Comparison of ENCODE assay signal across 18 mouse cellular contexts in the genomic region with DNA sequence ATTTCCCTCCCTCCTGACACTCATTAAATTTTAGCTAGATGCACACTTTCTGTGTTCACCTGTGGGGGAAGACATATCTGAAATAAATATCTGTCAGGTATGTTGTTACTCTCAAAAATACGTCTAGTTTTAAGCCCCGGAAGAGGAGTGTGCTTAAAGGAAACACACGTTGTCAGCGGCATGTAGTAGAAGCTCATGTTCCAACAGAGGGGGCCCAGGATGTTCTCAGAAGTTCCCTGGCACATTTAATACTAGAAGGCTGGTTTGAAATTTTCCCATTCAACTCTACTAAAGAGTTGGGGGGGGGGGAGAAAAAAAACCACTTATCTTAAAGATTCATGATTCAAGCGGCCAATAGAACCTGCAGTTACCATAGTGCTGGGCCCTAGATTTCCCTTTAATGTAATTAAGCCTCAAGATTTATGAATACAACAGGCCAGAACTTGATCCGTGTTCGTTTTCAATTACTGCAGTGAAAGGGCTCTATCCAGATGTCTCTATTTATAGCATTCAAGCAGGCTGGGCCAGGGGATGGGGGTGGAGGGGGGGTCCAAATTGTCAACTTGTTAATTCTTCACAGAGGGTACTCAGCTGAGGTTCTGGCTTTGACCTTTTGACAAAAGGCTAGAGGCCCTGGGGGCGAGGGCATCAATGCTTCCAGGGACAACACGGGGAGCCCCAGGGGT. TPM values are rescaled to one million over a fixed set of nuclear protein-coding genes. Genes with fewer than 3 reads are reported as not detected.
DNase-seq lines count a peak whose midpoint lies in the region; ATAC-seq and TF ChIP-seq lines count a peak whose summit lies in the region.
"Had no signal": no experiment of that assay in that cellular context is flagged by ENCODE, and none has a peak within 500 bp of the region (broad histone marks: within the 10 kb centered on the region; RNA-seq: fewer than 3 reads in every experiment).

No protein-coding gene starts in this region.

- no peaks in the 10 kb centered on the region for H3K4me1 ChIP-seq in kidney, postnatal 0 days (replicated peaks; ENCODE audit: insufficient read depth, low read length)
- peaks cover 40% of the 10 kb centered on the region for H3K4me1 ChIP-seq in forebrain, embryonic 12.5 days
- H3K4me1 ChIP-seq in limb, embryonic 14.5 days (ENCODE audit: control insufficient read depth, insufficient read depth, low read length) = peaks cover 14% of the 10 kb centered on the region
- H3K4me1 ChIP-seq: stomach, embryonic 15.5 days had no signal

- H3K9ac ChIP-seq in kidney, postnatal 0 days (ENCODE audit: low read depth, low read length) = no peak overlapping the region
- H3K9ac ChIP-seq in forebrain, embryonic 12.5 days = no peak overlapping the region
- H3K9ac ChIP-seq in limb, embryonic 14.5 days (ENCODE audit: low read depth, low read length, severe bottlenecking) = no peak overlapping the region
- H3K9ac ChIP-seq: stomach, embryonic 15.5 days had no signal

- TF ChIP-seq POLR2A in limb, embryonic 14.5 days (IDR thresholded peaks at IDR 0.05; ENCODE audit: borderline replicate concordance, extremely low read depth, insufficient read depth, insufficient read length) = no peak

- H3K27ac ChIP-seq in kidney, postnatal 0 days = no peak overlapping the region
- peak overlapping the region; percentile 57 for H3K27ac ChIP-seq in forebrain, embryonic 12.5 days
- H3K27ac ChIP-seq in limb, embryonic 14.5 days (replicated peaks; ENCODE audit: low read depth, low read length) = no peak overlapping the region
- H3K27ac ChIP-seq: stomach, embryonic 15.5 days had no signal

- ATAC-seq in kidney, postnatal 0 days (replicated peaks; ENCODE audit: low FRiP score, low read depth) = no peak; the same call in 1 of the 2 replicates
- ATAC-seq in forebrain, embryonic 12.5 days (ENCODE audit: low FRiP score) = peak; percentile 85
- ATAC-seq in limb, embryonic 14.5 days (ENCODE audit: low FRiP score, low read depth) = 0 out of 2 replicates have a peak, but pooled peaks have one; percentile 37
- ATAC-seq: CD4-positive, CD25-positive, alpha-beta regulatory T cell, adult 4 months had no signal

- peak; percentile 70 for DNase-seq in kidney, postnatal 0 days (ENCODE audit: low spot score)
- no peak for DNase-seq in kidney, adult 8-10 months
- peak; percentile 43 for DNase-seq in limb, embryonic 14.5 days (ENCODE audit: low spot score)
- DNase-seq in retina, embryonic 14.5 days (ENCODE audit: low spot score) = peak; percentile 79
- DNase-seq in urinary bladder, adult 18-20 months (ENCODE audit: low spot score in 2 of 2) = no peak
- no peak for DNase-seq in gastrocnemius, postnatal 4 days (ENCODE audit: low spot score in 2 of 2)
- DNase-seq in left cerebral cortex, adult 11 months (ENCODE audit: low spot score) = no peak
- DNase-seq: adrenal gland, postnatal 14 days; cerebellum, adult 9-10 months; kidney, adult 18-20 months; layer of hippocampus, postnatal 36 days had no signal

- H3K9me3 ChIP-seq in kidney, postnatal 0 days (replicated peaks; ENCODE audit: low read length) = no peaks in the 10 kb centered on the region
- no peaks in the 10 kb centered on the region for H3K9me3 ChIP-seq in forebrain, embryonic 12.5 days
- no peaks in the 10 kb centered on the region for H3K9me3 ChIP-seq in limb, embryonic 14.5 days (ENCODE audit: control insufficient read depth, low read length)
- H3K9me3 ChIP-seq: stomach, embryonic 15.5 days had no signal

- WGBS in kidney, postnatal 0 days = 13% methylated on average over 9 of the region's 9 CpGs
- 3% methylated on average over 9 of the region's 9 CpGs for WGBS in forebrain, embryonic 12.5 days
- 7% methylated on average over 9 of the region's 9 CpGs for WGBS in limb, embryonic 14.5 days

- no peak overlapping the region for H3K4me2 ChIP-seq in kidney, postnatal 0 days (ENCODE audit: low read length)
- peak overlapping the region; percentile 22 for H3K4me2 ChIP-seq in forebrain, embryonic 12.5 days
- H3K4me2 ChIP-seq in limb, embryonic 14.5 days (replicated peaks; ENCODE audit: low read depth, low read length, severe bottlenecking) = no peak overlapping the region
- H3K4me2 ChIP-seq: stomach, embryonic 15.5 days had no signal

- no peaks in the 10 kb centered on the region for H3K36me3 ChIP-seq in kidney, postnatal 0 days (ENCODE audit: insufficient read depth, low read length)
- no peaks in the 10 kb centered on the region for H3K36me3 ChIP-seq in forebrain, embryonic 12.5 days (replicated peaks)
- no peaks in the 10 kb centered on the region for H3K36me3 ChIP-seq in limb, embryonic 14.5 days (ENCODE audit: control insufficient read depth, insufficient read depth, low read length)
- H3K36me3 ChIP-seq: stomach, embryonic 15.5 days had no signal

- H3K4me3 ChIP-seq in kidney, postnatal 0 days (replicated peaks; ENCODE audit: low read depth, low read length) = no peak overlapping the region
- H3K4me3 ChIP-seq in forebrain, embryonic 12.5 days (replicated peaks) = no peak overlapping the region
- no peak overlapping the region for H3K4me3 ChIP-seq in limb, embryonic 14.5 days (replicated peaks; ENCODE audit: low read length)
- H3K4me3 ChIP-seq: stomach, embryonic 15.5 days had no signal

- no peak for TF ChIP-seq CTCF in kidney, postnatal 0 days (IDR thresholded peaks at IDR 0.05; ENCODE audit: low read depth)

- no peaks in the 10 kb centered on the region for H3K27me3 ChIP-seq in kidney, postnatal 0 days (ENCODE audit: insufficient read depth, low read length)
- no peaks in the 10 kb centered on the region; the same call in 1 of the 2 replicates for H3K27me3 ChIP-seq in forebrain, embryonic 12.5 days
- H3K27me3 ChIP-seq in limb, embryonic 14.5 days (ENCODE audit: control insufficient read depth, insufficient read depth, low read length) = no peaks in the 10 kb centered on the region
- H3K27me3 ChIP-seq: stomach, embryonic 15.5 days had no signal

RNA-seq across cellular contexts. Expression of a gene that starts 43.6 kb away (rescaled TPM):
- not detected in 2 replicates for polyA plus RNA-seq in kidney, postnatal 0 days (2015; fragmentation: Nextera tagmentation; extraction: Ambion mirVana)
- 0.27 TPM in 1 of 2 replicates, not detected in the other for polyA plus RNA-seq in forebrain, embryonic 12.5 days (2016; fragmentation: Nextera tagmentation; extraction: Ambion mirVana)
- polyA plus RNA-seq in limb, embryonic 14.5 days (2012; rRNA removed) = 0.09 TPM in 1 of 2 replicates, not detected in the other
- polyA plus RNA-seq in limb, embryonic 14.5 days (2014; fragmentation: Nextera tagmentation; extraction: Ambion mirVana) = not detected in 2 replicates
- total RNA-seq in gastrocnemius, postnatal 4 days (2021) = not detected
- total RNA-seq: adrenal gland, postnatal 14 days; layer of hippocampus, postnatal 36 days; megakaryocyte-erythroid progenitor cell, adult 5-6 weeks had no signal
- polyA plus RNA-seq: CD4-positive, CD25-positive, alpha-beta regulatory T cell, adult 4 months; frontal cortex, adult 2 months; heart, embryonic 14.5 days; liver, embryonic 16.5 days had no signal

Comparison
In these comparisons a context has a peak if more than half of its experiments do, and no peak if none do; other contexts are left out.
1. DNase-seq: peak in kidney, postnatal 0 days (single experiment), limb, embryonic 14.5 days (single experiment) and retina, embryonic 14.5 days (single experiment); none in kidney, adult 8-10 months (0 of 2), urinary bladder, adult 18-20 months (0 of 2), gastrocnemius, postnatal 4 days (0 of 2) and left cerebral cortex, adult 11 months (single experiment).